Mouse (Mus musculus) 3134 (cell line): ENCODE data around the gene Zp3.

Experiments
- DNase-seq: peaks from one replicate; pipeline ENCODE4 v3.0.0-alpha.2; 2011; ENCODE audit warnings: low spot score; ENCODE audit not compliant: insufficient read length; ENCODE audit errors: extremely low read depth

Gene Zp3

GRCm38 (mm10) chr5:135960909-135961635 is 18.8 kb upstream of the Zp3 start:
- DNase-seq, result no peak

DNA sequence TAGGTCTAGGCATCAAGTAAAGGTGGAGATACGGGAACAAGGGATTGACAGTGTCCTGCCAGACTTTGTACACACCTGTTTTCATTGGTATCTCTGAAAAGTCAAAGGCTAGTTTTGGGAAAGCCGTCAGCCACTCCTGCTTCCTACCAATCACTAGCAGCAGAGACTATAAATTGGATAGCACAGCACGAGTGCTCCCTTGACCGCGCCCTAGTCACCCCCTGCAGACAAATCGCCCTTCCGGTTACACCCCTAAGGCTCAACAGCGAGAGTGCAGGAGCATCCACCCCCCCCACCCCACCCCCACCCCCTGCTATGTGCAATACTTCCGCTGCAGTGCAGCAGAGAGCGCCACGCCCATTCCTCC is 17.8 kb upstream of the Zp3 start:
- DNase-seq, result no peak

DNA sequence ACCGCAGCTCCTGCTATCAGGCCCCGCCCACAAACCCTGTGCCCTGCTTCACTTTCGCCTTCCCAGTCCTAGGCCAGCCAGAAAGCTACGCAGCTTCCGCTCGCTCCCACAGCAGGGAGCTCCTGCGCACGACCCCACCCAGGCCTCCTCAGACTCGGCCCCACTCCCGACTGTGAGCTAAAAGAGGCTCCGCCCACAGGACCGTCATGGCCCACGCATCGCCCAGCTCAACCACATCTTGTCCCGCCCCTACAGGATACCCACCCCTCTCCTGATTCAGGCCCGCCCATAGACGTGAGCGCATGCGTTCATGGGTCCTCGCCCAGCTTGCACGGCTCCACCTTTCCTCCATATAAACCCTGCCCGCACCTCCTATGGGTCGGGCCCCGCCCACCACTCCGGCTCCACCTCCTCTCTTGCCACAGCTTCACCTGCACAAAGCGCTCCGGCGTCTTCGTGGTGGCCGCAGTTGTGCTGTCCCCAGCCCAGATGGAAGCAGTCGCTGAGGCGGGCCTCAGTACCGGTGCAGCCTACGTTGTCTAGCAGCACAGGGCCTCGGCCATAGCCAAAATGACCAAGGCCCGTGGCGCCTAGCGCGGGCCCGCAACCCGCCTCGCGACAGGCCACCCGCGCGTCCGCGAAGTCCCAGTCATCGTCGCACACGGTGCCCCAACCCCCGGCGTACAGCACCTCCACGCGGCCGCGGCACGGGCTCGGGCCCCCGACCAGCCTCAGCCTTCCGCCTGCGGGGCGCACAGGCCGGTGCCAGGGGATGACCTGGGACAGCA is 17.2 kb upstream of the Zp3 start:
- peak; percentile 100 for DNase-seq

- DNase-seq, result no peak
These were observed 16.6 kb upstream of the Zp3 start for GRCm38 (mm10) chr5:135963280-135963627.

DNA sequence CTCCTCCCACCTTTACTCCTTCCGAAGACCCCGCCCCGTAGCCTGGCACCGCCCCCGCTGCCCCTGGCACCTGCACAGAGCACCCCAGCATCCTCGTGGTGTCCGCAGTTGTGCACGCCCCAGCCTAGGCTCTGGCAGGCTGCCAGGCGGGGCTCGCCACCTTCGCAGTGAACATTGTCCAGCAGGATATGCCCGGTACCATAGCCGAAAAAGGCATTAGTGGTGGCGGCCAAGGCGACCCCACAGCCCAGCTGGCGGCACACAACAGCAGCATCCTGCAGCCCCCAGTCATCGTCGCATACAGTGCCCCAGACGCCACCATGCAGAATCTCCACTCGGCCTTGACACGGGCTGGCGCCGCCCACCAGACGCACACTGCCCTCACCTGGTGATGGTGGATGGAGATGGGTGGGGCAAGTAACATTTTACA is 14.4 kb upstream of the Zp3 start:
- DNase-seq, result no peak

DNA sequence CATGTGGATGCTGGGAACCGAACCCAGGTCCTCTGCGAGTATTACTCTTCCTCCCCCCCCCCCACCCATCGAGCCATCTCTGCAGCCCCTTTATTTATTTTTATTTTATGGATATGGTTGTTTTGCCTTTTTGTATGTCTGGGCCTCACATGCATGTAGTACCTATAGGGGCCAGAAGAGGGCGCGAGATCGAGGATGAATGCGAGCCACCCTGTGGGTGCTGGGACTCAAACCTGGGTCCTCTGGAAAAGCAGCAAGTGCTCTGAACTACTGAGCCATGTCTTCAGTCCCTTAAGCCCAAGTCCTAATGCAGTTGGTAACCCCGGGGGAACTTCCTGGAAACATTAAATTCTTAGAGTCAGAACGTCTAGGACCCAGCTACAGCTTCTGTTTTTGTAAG is 13.0 kb upstream of the Zp3 start:
- DNase-seq, result no peak

- no peak for DNase-seq
These were observed 11.1 kb upstream of the Zp3 start for GRCm38 (mm10) chr5:135968781-135969180.

DNA sequence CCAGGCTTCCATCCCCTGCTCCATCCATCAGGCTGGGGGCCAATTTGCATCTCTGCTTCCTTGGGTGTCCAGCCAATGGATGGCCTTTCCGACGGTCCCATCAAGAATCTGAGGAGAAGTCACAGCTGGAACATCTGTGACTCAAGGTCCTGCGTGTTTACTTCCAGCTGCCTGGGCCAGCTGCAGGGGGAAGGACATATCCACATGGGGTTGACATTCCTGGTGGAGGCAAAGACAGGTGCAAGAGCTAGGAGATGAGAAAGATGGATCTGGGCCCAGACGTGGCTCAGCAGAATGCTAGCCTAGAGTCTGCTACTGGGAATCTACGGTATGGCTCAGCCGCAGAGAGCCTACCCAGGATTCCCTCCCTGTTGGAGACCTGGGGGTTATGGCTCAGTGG is 9.7 kb upstream of the Zp3 start:
- DNase-seq, result no peak

DNA sequence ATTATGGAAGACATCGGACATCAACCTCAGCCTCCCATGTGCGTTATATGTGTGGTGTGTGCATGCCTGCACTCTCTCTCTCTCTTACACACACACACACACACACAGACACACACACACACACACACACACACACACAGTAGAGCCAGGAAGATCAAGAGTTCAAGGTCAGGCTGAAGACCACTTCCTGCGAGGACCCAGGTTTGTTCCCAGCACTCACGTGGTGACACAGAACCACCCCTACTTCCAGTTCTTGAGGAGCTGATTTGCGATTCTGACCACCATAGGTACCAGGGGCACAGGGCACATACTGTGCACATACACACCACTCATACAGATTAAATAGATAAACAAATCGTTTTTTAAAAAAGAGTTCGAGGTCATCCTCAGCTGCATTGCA is 8.0 kb upstream of the Zp3 start:
- no peak for DNase-seq

DNA sequence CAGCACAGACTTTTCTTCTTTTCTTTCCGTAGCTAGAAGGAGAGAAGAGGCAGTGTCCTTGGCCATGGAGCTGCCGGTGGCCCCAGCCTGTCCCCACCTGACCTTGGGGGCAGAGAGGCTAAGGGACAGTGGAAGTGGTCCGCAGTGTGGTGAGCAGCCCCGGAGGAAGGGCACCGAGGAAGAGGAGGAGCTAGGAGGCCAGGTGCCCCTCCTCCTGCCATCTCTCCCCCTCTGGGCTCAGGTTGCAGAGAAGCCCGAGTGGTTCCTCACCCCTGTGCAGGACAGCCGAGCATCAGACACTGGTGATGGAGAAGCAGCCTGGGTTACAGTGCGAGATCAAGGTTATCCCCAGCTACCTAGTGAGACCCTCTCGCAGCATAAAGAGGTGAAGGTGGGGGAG is 5.5 kb upstream of the Zp3 start, which contains the start of gene Ssc4d:
Gene Ssc4d (minus strand): TSS at position 167 of the 400 bp plus-strand sequence.
- DNase-seq, result no peak

GRCm38 (mm10) chr5:135975893-135976668 is 3.8 kb upstream of the Zp3 start:
- DNase-seq, result no peak

DNA sequence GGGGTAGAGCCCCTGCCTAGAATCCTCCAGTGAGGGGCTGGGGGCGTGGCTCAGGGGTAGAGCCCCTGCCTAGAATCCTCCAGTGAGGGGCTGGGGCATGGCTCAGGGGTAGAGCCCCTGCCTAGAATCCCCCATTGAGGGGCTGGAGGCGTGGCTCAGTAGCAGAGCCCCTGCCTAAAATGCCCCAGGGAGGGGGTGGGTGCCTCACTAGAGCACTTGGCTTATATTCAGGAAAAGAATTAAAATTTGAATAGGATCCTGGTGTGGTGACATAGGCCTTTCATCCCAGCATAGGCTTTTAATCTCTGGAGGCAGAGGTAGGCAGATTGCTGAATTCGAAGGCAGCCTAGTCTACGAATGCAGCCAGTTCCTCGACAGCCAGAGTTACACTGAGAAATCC is 518 bp upstream of the Zp3 start:
- no peak for DNase-seq

DNA sequence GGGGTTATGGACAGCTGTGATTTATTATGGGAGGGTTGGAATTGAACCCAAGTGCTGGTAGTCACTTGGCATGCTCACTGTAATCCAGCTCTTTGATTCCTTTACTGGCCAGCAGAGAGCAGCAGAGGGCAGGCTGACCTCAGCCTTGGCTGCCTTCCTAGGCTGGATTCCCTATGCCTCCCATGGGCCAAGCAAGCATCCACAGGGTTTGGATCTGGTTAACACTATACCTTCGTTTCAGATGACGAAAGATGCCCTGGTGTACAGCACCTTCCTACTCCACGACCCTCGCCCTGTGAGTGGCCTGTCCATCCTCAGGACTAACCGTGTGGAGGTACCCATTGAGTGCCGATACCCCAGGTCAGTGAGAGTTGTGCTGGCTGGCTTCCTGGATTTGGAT is 2.5 kb downstream of the Zp3 start:
- peak; percentile 66 for DNase-seq

DNA sequence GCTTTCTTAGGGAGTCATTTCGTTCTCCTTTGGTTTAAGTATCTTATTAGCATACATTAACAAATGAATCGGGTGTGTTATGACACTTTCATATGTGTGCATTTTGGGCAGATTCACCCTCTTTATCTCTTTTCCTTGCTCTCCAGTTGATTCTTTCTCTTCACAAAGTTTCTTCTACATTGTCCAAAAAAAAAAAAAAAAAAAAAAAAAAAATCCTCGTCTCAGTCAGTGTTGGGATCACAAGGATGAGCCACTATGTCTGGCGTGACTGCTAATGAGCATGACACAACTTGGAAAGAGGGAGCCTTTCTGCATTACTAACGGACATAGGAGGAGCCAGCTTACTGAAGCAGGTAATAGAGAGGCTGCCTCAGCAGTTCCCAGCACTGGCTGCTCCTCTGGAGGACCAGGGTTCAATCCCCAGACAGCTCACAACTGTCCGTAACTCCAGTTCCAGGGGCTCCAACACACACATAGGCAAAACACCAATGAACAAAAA is 4.7 kb downstream of the Zp3 start:
- DNase-seq, result no peak

DNA sequence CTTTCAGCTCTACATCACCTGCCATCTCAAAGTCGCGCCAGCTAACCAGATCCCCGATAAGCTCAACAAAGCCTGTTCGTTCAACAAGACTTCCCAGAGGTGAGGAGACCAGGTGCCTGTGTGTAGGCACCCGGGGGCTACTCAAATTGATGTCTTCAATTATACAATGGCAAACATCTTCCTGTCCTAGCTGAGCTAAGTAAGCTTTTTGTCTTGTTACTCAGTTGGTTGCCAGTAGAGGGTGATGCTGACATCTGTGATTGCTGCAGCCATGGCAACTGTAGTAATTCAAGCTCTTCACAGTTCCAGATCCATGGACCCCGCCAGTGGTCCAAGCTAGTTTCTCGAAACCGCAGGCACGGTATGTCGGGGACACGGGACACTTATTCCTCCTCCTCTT is 7.3 kb downstream of the Zp3 start:
- DNase-seq, result no peak

GRCm38 (mm10) chr5:135990601-135991000 is 10.7 kb downstream of the Zp3 start:
- DNase-seq, result no peak

- DNase-seq, result no peak
These were observed 13.6 kb downstream of the Zp3 start for GRCm38 (mm10) chr5:135993381-135993965.

- DNase-seq, result no peak
These were observed 14.4 kb downstream of the Zp3 start for GRCm38 (mm10) chr5:135994335-135994724.

DNA sequence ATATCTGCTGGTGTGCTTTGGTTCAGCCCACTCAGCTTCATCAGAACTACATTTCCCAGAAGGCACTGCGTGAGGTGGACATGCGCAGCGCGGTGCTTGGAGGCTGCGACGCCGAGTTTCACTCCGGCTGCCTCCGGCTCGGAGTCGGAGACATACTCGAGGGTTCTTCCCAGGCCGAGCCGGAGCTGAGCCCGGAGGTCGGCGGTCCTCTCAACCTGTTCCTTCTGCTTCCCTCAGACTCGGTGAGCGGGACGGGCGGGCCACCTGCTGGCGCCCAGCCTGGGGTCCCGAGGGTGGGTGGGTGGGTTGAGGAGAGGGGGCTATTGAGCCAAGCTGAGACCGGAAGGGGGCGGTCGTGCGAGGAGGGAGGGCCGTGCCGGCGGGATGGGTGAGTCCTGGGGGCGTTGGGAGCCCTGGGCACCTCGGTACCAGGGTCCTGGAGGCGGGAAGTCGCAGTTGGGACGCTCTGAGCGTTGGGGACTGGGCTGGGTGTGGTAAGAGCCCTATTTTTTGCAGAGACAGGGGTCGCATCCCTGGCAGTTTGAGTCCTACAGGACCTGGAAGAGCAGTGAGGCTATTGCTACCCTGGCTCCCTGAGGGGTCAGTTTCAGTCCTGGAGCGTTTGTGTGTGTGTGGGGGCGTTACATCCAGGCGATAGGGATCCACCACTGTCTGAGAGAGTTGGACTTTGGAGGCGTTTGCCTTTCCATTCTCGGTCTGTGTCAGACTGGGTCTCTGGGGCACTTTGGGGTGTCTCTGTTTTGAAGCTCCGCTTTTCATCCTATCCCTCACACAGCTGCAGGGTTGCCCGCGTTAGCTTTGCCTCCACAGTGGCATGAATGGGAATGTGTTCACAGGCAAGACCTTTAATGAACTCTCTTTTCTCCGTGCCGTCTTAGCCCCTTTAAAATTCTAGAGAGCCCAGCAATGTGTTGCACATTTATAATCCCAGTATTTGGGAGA is 15.1 kb downstream of the Zp3 start, which contains the start of gene Dtx2:
Gene Dtx2 (plus strand): TSS at position 76 of the 963 bp plus-strand sequence.
- peak; percentile 84 for DNase-seq

- peak; percentile 63 for DNase-seq
These were observed 16.3 kb downstream of the Zp3 start for GRCm38 (mm10) chr5:135996162-135996561.
